Mouse (Mus musculus) Patski (cell line): Measurements from ENCODE around the gene Ssh3. TPM values are rescaled to one million over a fixed set of nuclear protein-coding genes. Genes with fewer than 3 reads are reported as not detected.

Source experiments
- ATAC-seq: fragments of 100-300 bp; one replicate; pipeline ENCODE4 v1.8.0; 2021
- CTCF ChIA-PET: fragments of 350-600 bp; sonication (Branson Sonifier 250); formaldehyde crosslinking; loops from one replicate; lab custom pipeline; 2022; ENCODE audit warnings: inconsistent platforms; lab: Charles Lee
- POLR2A ChIA-PET: fragments of 350-600 bp; sonication (Branson Sonifier 250); formaldehyde crosslinking; loops from one replicate; lab custom pipeline; 2022; ENCODE audit warnings: antibody characterized with exemption, inconsistent platforms; lab: Charles Lee
- DNase-seq: peaks from one replicate; pipeline ENCODE4 v3.0.0-alpha.2; 2011; ENCODE audit warnings: low read depth, low spot score
- H3K27me3 ChIP-seq: fragments of 371-371 bp; one replicate; pipeline ENCODE4 v1.5.1; 2021
- CTCF ChIP-seq: fragments of 100-300 bp; IDR thresholded peaks from one replicate; pipeline ENCODE4 v1.5.1; 2021
- in situ Hi-C: fragments of 300-500 bp; cut with MboI; formaldehyde crosslinking; loops from 3 replicates; pipeline ENCODE4 v1.11.1; 2018; ENCODE audit warnings: low pct_unique_long_range_greater_than_20kb, mixed read lengths
- polyA plus RNA-seq: library from polyadenylated mRNA; unstranded; gene quantifications from one replicate; pipeline ENCODE4 v1.2.3, GENCODE M21; 2021

Ssh3 gene
- polyA plus RNA-seq, 1 experiment from 2014 or later, result 71.3 TPM

GRCm38 (mm10) chr19:4226779-4227178 lies 42.2 kb downstream of the Ssh3 start:
- in situ Hi-C loops, result no loop called here
- no peak for DNase-seq
- ATAC-seq, result no peak
- TF ChIP-seq CTCF, result no peak
- ChIA-PET POLR2A (interaction anchor here (2.3 to 8.3 kb wide), 2 partner anchors 14 to 57 kb away, joined by 9 to 199 read pairs; partner anchors contain the start of genes AC109138.7 and Clcf1), CTCF (interaction anchor here (20.5 kb wide), 1 partner anchor 15 kb away, joined by 396 read pairs; the partner anchor contains the start of genes AC109138.7 and Clcf1)
- no peaks in the 10 kb centered on the region for H3K27me3 ChIP-seq

DNA sequence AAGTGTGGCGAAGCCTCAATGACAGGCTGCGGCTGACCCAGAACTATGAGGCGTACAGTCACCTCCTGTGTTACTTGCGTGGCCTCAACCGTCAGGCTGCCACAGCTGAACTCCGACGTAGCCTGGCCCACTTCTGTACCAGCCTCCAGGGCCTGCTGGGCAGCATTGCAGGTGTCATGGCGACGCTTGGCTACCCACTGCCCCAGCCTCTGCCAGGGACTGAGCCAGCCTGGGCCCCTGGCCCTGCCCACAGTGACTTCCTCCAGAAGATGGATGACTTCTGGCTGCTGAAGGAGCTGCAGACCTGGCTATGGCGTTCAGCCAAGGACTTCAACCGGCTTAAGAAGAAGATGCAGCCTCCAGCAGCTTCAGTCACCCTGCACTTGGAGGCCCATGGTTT lies 46.8 kb downstream of the Ssh3 start:
- DNase-seq, result no peak
- no peak for TF ChIP-seq CTCF
- POLR2A ChIA-PET, result interaction anchor here (1.5 to 4.1 kb wide), 3 partner anchors 10 to 14 kb away, joined by 9 to 23 read pairs (median 9); partner anchors contain the start of gene Pold4
- H3K27me3 ChIP-seq, result no peaks in the 10 kb centered on the region
- ATAC-seq, result peak; percentile 22
- in situ Hi-C loops, result no loop called here
- CTCF ChIA-PET, result interaction anchor here (1.4 to 20.5 kb wide), 2 partner anchors 10 to 16 kb away, joined by 3 to 396 read pairs; partner anchors contain the start of genes AC109138.7 and Clcf1

GRCm38 (mm10) chr19:4220957-4221743 lies 47.8 kb downstream of the Ssh3 start:
- TF ChIP-seq CTCF, result no peak
- ATAC-seq, result no peak
- POLR2A ChIA-PET, result interaction anchor here (1.5 to 16.4 kb wide), 3 partner anchors 9 to 13 kb away, joined by 9 to 199 read pairs (median 23); partner anchors contain the start of gene Pold4

DNA sequence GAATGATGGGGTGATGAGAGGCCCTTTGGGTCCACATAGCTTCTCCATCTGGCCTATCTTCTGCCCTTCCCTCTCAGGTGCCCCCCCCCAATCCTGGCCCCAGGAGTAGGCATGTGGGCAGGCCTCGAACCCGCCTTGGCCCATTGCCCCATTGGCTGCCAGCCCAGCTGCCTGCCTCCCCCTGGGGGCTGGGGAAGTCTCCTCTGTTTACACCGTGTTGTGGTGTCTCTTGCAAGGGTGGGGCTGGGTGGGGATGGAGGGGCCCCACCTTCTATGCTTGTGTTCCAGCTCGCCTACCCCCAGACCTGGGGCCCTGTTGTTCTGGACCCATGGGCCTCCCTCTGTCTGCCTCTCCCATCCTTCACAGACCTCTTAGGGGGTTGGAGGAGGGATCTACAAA lies 48.6 kb downstream of the Ssh3 start:
- ChIA-PET CTCF (interaction anchor here (1.1 to 20.5 kb wide), 3 partner anchors 5 to 50 kb away, joined by 3 to 396 read pairs (median 396); partner anchors contain the start of genes AC109138.7, Clcf1 and Pold4), POLR2A (interaction anchor here (1.5 to 16.4 kb wide), 4 partner anchors 9 to 19 kb away, joined by 3 to 199 read pairs (median 20); partner anchors contain the start of genes Pold4 and Rad9a)
- DNase-seq, result no peak
- no peaks in the 10 kb centered on the region for H3K27me3 ChIP-seq
- TF ChIP-seq CTCF, result no peak
- ATAC-seq, result no peak
- in situ Hi-C loops, result no loop called here

More at GRCm38 (mm10) chr19:4220957-4221743, 47.8 kb downstream of the Ssh3 start:
- no peak for DNase-seq
- in situ Hi-C loops, result no loop called here
- no peaks in the 10 kb centered on the region for H3K27me3 ChIP-seq
- CTCF ChIA-PET, result interaction anchor here (17.4 to 20.5 kb wide), 2 partner anchors 5 to 9 kb away, joined by 396 read pairs; partner anchors contain the start of genes AC109138.7, Clcf1 and Pold4

DNA sequence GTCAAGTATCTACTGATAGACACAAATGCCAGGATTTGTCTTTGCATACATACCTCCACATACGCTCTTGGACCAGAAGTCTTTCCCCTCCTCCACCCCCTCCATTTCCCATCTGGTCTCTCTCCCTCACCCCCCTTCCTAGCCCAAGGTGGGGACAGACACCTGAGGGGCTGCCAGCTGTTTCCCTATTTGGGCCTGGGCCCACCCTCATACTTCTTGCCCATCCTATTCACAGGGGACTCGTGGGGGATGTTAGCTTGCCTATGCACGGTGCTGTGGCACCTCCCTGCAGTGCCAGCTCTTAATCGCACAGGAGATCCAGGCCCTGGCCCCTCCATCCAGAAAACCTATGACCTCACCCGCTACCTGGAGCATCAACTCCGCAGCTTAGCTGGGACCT lies 49.0 kb downstream of the Ssh3 start:
- ATAC-seq, result no peak
- DNase-seq, result no peak
- H3K27me3 ChIP-seq, result no peaks in the 10 kb centered on the region
- CTCF ChIA-PET, result interaction anchor here (1.1 to 20.5 kb wide), 3 partner anchors 6 to 50 kb away, joined by 3 to 396 read pairs (median 396); partner anchors contain the start of genes AC109138.7, Clcf1 and Pold4
- POLR2A ChIA-PET, result interaction anchor here (1.5 to 16.4 kb wide), 4 partner anchors 9 to 19 kb away, joined by 3 to 199 read pairs (median 20); partner anchors contain the start of genes Pold4 and Rad9a
- TF ChIP-seq CTCF, result no peak
- in situ Hi-C loops, result no loop called here

DNA sequence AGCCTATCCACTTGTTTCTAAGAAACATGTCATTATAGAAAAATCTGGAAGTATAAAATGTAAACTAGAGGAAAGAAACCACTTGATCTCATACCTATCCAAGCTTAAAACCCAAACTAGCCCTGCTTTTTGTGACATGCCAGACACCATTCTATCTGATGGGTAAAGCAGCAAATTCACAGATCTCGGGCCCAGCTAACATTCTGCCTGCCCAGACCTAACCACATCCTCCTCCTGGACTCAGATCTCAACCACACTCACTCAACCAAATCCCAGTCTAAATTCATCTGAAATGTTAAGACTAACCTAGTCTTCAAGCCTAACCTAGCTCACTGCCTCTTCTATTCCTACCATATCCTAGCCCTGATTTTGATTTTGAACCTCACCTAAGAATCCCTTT lies 50.2 kb downstream of the Ssh3 start:
- H3K27me3 ChIP-seq, result no peaks in the 10 kb centered on the region
- DNase-seq (no peak), ATAC-seq (no peak)
- POLR2A ChIA-PET, result interaction anchor here (0.9 to 16.4 kb wide), 5 partner anchors 8 to 17 kb away, joined by 3 to 199 read pairs (median 17); partner anchors contain the start of genes Pold4 and Rad9a
- TF ChIP-seq CTCF, result no peak
- CTCF ChIA-PET, result interaction anchor here (1.2 to 20.5 kb wide), 3 partner anchors 7 to 36 kb away, joined by 5 to 396 read pairs (median 396); partner anchors contain the start of genes AC109138.7, Clcf1 and Pold4
- in situ Hi-C loops, result no loop called here

DNA sequence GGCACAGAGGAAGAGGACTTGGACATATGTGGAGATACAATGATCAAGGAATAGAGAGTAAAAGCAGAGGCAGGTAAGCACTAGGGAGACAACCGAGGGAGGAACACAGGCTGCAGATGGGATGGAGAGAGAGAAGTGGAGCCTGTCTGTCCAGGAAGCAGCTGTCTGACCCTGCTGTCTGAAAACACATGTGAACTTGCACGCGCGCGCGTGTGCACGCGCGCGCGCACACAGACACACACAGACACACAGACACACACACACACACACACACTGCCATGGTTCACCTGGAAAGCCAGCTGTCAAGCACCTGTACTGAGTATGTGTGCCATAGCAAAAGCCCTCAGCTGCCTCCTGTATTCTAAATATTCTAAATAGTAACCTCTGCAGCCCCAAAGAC lies 50.7 kb downstream of the Ssh3 start:
- no peaks in the 10 kb centered on the region for H3K27me3 ChIP-seq
- ChIA-PET POLR2A (interaction anchor here (0.9 to 16.4 kb wide), 6 partner anchors 9 to 46 kb away, joined by 3 to 199 read pairs (median 4); partner anchors contain the start of genes Pold4 and Rad9a), CTCF (interaction anchor here (0.9 to 20.5 kb wide), 5 partner anchors 6 to 93 kb away, joined by 3 to 396 read pairs (median 5); partner anchors contain the start of genes AC109138.7, Clcf1, Pold4 and Rad9a)
- DNase-seq (no peak), ATAC-seq (no peak)
- TF ChIP-seq CTCF, result no peak
- in situ Hi-C loops, result no loop called here

- DNase-seq (peak; percentile 85), ATAC-seq (no peak)
- CTCF ChIA-PET, result interaction anchor here (0.9 to 20.5 kb wide), 4 partner anchors 6 to 93 kb away, joined by 3 to 396 read pairs (median 200); partner anchors contain the start of genes AC109138.7, Clcf1, Pold4 and Rad9a
- POLR2A ChIA-PET, result interaction anchor here (1.0 to 16.4 kb wide), 6 partner anchors 9 to 53 kb away, joined by 3 to 199 read pairs (median 4); partner anchors contain the start of genes Pold4 and Rad9a
- H3K27me3 ChIP-seq, result no peaks in the 10 kb centered on the region
- no peak for TF ChIP-seq CTCF
- in situ Hi-C loops, result no loop called here
These were observed 51.1 kb downstream of the Ssh3 start for GRCm38 (mm10) chr19:4217855-4218254.

DNA sequence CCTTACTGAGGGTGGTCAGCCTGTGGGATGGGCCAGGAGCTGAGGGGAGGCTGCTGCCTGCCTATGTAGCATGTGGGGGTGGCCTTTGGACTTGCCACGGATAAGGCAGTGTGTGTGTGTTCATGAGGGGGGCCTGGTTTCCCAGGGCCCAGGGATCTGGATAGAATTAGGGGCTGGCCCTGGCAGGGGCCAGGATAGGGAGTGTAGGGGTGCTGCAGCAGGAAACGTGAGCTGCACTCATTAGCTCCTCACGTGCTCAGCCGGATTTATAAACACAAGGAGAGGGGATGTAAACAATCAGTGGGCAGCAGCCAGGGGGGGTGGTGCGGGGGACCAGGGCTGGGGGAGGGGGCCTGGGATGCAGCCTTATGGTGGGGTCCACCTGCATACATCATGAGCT lies 51.8 kb downstream of the Ssh3 start:
- H3K27me3 ChIP-seq, result no peaks in the 10 kb centered on the region
- DNase-seq, result no peak
- POLR2A ChIA-PET, result interaction anchor here (0.8 to 16.4 kb wide), 7 partner anchors 8 to 52 kb away, joined by 3 to 199 read pairs (median 4); partner anchors contain the start of genes Pold4, Ppp1ca and Rad9a
- in situ Hi-C loops, result no loop called here
- ATAC-seq, result no peak
- no peak for TF ChIP-seq CTCF
- CTCF ChIA-PET, result interaction anchor here (0.9 to 20.5 kb wide), 4 partner anchors 5 to 92 kb away, joined by 3 to 396 read pairs (median 200); partner anchors contain the start of genes AC109138.7, Clcf1, Pold4 and Rad9a
